Mouse (Mus musculus): Measurements from ENCODE around the gene Ppp4c. TPM values are rescaled to one million over a fixed set of nuclear protein-coding genes. Genes with fewer than 3 reads are reported as not detected.

Ppp4c gene
- polyA plus RNA-seq, 1 experiment, result 113 TPM

DNA sequence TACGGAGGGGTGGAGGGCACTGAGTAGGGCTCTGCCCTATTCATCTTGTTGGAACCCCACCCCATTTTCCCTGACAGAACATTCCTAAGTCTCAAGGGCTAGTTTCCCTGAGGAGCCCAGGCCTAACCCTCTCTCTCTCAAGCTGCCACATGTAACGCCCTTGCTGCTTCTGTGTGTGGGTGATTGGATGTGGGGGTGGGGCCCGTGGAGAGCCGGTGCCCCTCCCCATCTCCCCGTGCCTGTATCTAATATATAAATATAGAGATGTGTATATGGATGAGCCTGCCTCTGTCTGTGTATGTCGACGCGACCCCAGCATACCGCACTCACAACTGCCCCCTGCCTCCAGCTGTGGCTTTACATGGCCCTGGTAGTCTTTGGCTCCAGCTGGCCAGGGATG, 26.8 kb downstream of the Ppp4c start:
- H3K36me3 ChIP-seq (ENCODE audit: control insufficient read depth, insufficient read depth), result peaks cover 5% of the 10 kb centered on the region

DNA sequence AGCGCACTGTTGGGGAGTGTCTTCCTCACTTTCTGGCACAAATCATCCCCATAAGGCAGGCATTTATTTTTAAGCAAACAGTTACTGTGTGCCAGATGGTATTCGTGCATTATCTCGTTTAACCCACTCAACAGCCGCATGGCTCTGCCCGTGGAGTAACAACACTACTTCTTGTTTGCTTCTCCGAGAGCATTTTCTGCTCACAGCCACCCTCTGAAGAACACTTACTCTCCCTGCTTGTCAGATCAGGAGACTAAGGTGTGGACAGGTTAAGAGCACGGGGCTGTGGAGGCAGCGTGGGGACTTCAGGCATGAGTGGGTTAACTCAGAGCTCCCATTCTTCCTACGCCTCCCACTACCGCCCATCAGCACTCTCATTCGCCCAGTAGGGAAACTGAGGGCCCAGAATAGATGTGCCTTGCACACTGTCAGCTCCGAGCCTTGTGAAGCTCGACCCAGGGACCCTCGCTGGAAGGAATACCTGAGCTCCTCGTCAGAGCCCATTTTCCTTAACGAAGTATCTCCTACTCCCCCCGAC, 29.8 kb downstream of the Ppp4c start:
- no peak overlapping the region for H3ac ChIP-seq (ENCODE audit: control insufficient read depth, insufficient read length)
- no peak overlapping the region for H3K4me3 ChIP-seq
- H3K27me3 ChIP-seq (ENCODE audit: control insufficient read depth, insufficient read depth, insufficient read length), result no peaks in the 10 kb centered on the region
- H3K36me3 ChIP-seq (ENCODE audit: control insufficient read depth, insufficient read depth), result peaks cover 5% of the 10 kb centered on the region
- peaks cover 7% of the 10 kb centered on the region for H3K79me2 ChIP-seq (ENCODE audit: control insufficient read depth, insufficient read depth)
- TF ChIP-seq E2F4 (IDR thresholded peaks at IDR 0.05; ENCODE audit: insufficient read depth) (no peak), POLR2A (IDR thresholded peaks at IDR 0.05; ENCODE audit: insufficient read length, low read depth) (no peak), TCF3 (IDR thresholded peaks at IDR 0.05; ENCODE audit: insufficient read length, low read depth) (no peak), USF1 (IDR thresholded peaks at IDR 0.05; ENCODE audit: low read depth) (no peak), MYOD1 (IDR thresholded peaks at IDR 0.05; ENCODE audit: control insufficient read depth in 1 of 3, insufficient read length in 2 of 3, low read depth in 2 of 3) (no peak), SRF (IDR thresholded peaks at IDR 0.05; ENCODE audit: control insufficient read depth, insufficient read length, low read depth) (no peak), REST (IDR thresholded peaks at IDR 0.05; ENCODE audit: insufficient read depth, insufficient read length) (no peak), POLR2AphosphoS2 (IDR thresholded peaks at IDR 0.05; ENCODE audit: insufficient read length, low read depth) (no peak), TCF12 (IDR thresholded peaks at IDR 0.05; ENCODE audit: insufficient read depth, poor library complexity, severe bottlenecking) (no peak), MYOG (IDR thresholded peaks at IDR 0.05; ENCODE audit: control insufficient read depth in 1 of 3, insufficient read depth in 1 of 3, insufficient read length in 2 of 3, low read depth in 2 of 3) (no peak), CEBPB (IDR thresholded peaks at IDR 0.05; ENCODE audit: insufficient read depth, poor library complexity, severe bottlenecking) (no peak), MAX (IDR thresholded peaks at IDR 0.05; ENCODE audit: low read depth) (no peak)
- no peak overlapping the region for H3K4me2 ChIP-seq (ENCODE audit: low read depth)

More for the DNA sequence above, 26.8 kb downstream of the Ppp4c start:
- Histone ChIP-seq H3ac (ENCODE audit: control insufficient read depth, insufficient read length) (no peak overlapping the region), H3K27me3 (ENCODE audit: control insufficient read depth, insufficient read depth, insufficient read length) (no peaks in the 10 kb centered on the region), H3K79me2 (ENCODE audit: control insufficient read depth, insufficient read depth) (no peaks in the 10 kb centered on the region), H3K4me2 (ENCODE audit: low read depth) (no peak overlapping the region), H3K4me3 (no peak overlapping the region)
- no peak for TF ChIP-seq REST (IDR thresholded peaks at IDR 0.05; ENCODE audit: insufficient read depth, insufficient read length)
- TF ChIP-seq POLR2A (IDR thresholded peaks at IDR 0.05; ENCODE audit: insufficient read length, low read depth), result no peak
- no peak for TF ChIP-seq E2F4 (IDR thresholded peaks at IDR 0.05; ENCODE audit: insufficient read depth)
- no peak for TF ChIP-seq TCF12 (IDR thresholded peaks at IDR 0.05; ENCODE audit: insufficient read depth, poor library complexity, severe bottlenecking)
- TF ChIP-seq TCF3 (IDR thresholded peaks at IDR 0.05; ENCODE audit: insufficient read length, low read depth), result no peak
- TF ChIP-seq MYOD1 (IDR thresholded peaks at IDR 0.05; ENCODE audit: control insufficient read depth in 1 of 3, insufficient read length in 2 of 3, low read depth in 2 of 3), result no peak
- TF ChIP-seq SRF (IDR thresholded peaks at IDR 0.05; ENCODE audit: control insufficient read depth, insufficient read length, low read depth), result no peak
- no peak for TF ChIP-seq USF1 (IDR thresholded peaks at IDR 0.05; ENCODE audit: low read depth)
- TF ChIP-seq MAX (IDR thresholded peaks at IDR 0.05; ENCODE audit: low read depth), result no peak
- no peak for TF ChIP-seq CEBPB (IDR thresholded peaks at IDR 0.05; ENCODE audit: insufficient read depth, poor library complexity, severe bottlenecking)

DNA sequence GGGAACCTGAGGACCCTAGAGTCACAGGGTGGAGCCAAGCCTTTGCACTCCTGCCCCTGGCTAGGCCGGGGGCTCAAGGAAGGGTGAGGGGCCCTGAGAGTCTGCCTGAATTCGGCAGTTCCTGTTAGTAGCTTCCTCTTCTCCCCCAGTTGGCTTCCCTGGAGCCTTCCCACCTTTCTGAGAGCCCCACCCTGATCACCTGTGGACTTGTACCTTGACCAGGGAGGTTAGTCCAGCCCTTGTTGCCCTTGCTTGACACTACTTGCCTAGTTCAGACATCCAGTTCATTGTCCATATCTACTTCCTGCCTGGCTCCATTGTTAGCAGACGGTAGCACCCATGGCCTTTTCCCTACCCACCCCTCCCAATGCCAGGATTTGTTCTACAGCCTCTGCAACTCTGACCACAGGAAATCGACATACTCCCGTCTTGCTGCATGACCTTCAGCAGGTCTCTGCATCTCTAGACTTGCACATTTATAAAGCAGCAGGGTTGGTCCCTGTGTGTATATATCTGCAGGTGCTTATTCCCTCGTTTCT, 30.7 kb downstream of the Ppp4c start:
- TF ChIP-seq MYOG (IDR thresholded peaks at IDR 0.05; ENCODE audit: control insufficient read depth in 1 of 3, insufficient read depth in 1 of 3, insufficient read length in 2 of 3, low read depth in 2 of 3) (no peak), POLR2A (IDR thresholded peaks at IDR 0.05; ENCODE audit: insufficient read length, low read depth) (no peak), CEBPB (IDR thresholded peaks at IDR 0.05; ENCODE audit: insufficient read depth, poor library complexity, severe bottlenecking) (no peak), E2F4 (IDR thresholded peaks at IDR 0.05; ENCODE audit: insufficient read depth) (no peak), REST (IDR thresholded peaks at IDR 0.05; ENCODE audit: insufficient read depth, insufficient read length) (no peak), TCF3 (IDR thresholded peaks at IDR 0.05; ENCODE audit: insufficient read length, low read depth) (no peak), MYOD1 (IDR thresholded peaks at IDR 0.05; ENCODE audit: control insufficient read depth in 1 of 3, insufficient read length in 2 of 3, low read depth in 2 of 3) (no peak), MAX (IDR thresholded peaks at IDR 0.05; ENCODE audit: low read depth) (no peak)
- peaks cover 7% of the 10 kb centered on the region for H3K79me2 ChIP-seq (ENCODE audit: control insufficient read depth, insufficient read depth)
- H3ac ChIP-seq (ENCODE audit: control insufficient read depth, insufficient read length), result no peak overlapping the region
- H3K27me3 ChIP-seq (ENCODE audit: control insufficient read depth, insufficient read depth, insufficient read length), result no peaks in the 10 kb centered on the region
- no peak overlapping the region for H3K4me3 ChIP-seq
- peaks cover 5% of the 10 kb centered on the region for H3K36me3 ChIP-seq (ENCODE audit: control insufficient read depth, insufficient read depth)
- no peak overlapping the region for H3K4me2 ChIP-seq (ENCODE audit: low read depth)

GRCm38 (mm10) chr7:126760956-126761355, 31.3 kb downstream of the Ppp4c start:
- TF ChIP-seq REST (IDR thresholded peaks at IDR 0.05; ENCODE audit: insufficient read depth, insufficient read length), result no peak
- TF ChIP-seq POLR2A (IDR thresholded peaks at IDR 0.05; ENCODE audit: insufficient read length, low read depth), result no peak
- no peak for TF ChIP-seq USF1 (IDR thresholded peaks at IDR 0.05; ENCODE audit: low read depth)
- TF ChIP-seq TCF12 (IDR thresholded peaks at IDR 0.05; ENCODE audit: insufficient read depth, poor library complexity, severe bottlenecking), result no peak
- no peak for TF ChIP-seq MAX (IDR thresholded peaks at IDR 0.05; ENCODE audit: low read depth)
- no peak for TF ChIP-seq MYOD1 (IDR thresholded peaks at IDR 0.05; ENCODE audit: control insufficient read depth in 1 of 3, insufficient read length in 2 of 3, low read depth in 2 of 3)
- no peak for TF ChIP-seq POLR2AphosphoS2 (IDR thresholded peaks at IDR 0.05; ENCODE audit: insufficient read length, low read depth)
- no peak for TF ChIP-seq E2F4 (IDR thresholded peaks at IDR 0.05; ENCODE audit: insufficient read depth)
- no peak for TF ChIP-seq MYOG (IDR thresholded peaks at IDR 0.05; ENCODE audit: control insufficient read depth in 1 of 3, insufficient read depth in 1 of 3, insufficient read length in 2 of 3, low read depth in 2 of 3)
- TF ChIP-seq CEBPB (IDR thresholded peaks at IDR 0.05; ENCODE audit: insufficient read depth, poor library complexity, severe bottlenecking), result no peak
- no peak for TF ChIP-seq SRF (IDR thresholded peaks at IDR 0.05; ENCODE audit: control insufficient read depth, insufficient read length, low read depth)
- TF ChIP-seq TCF3 (IDR thresholded peaks at IDR 0.05; ENCODE audit: insufficient read length, low read depth), result no peak
- no peaks in the 10 kb centered on the region for H3K27me3 ChIP-seq (ENCODE audit: control insufficient read depth, insufficient read depth, insufficient read length)
- H3K4me3 ChIP-seq, result peak overlapping the region; percentile 72
- H3K79me2 ChIP-seq (ENCODE audit: control insufficient read depth, insufficient read depth), result peaks cover 7% of the 10 kb centered on the region
- peak overlapping the region; percentile 82 for H3K4me2 ChIP-seq (ENCODE audit: low read depth)
- peaks cover 5% of the 10 kb centered on the region for H3K36me3 ChIP-seq (ENCODE audit: control insufficient read depth, insufficient read depth)
- no peak overlapping the region for H3ac ChIP-seq (ENCODE audit: control insufficient read depth, insufficient read length)
